Comparison of ENCODE assay signal across 29 mouse cellular contexts in genomic region chr16:38953821-38954220, GRCm38 (mm10).
DNase-seq lines count a peak whose midpoint lies in the region; ATAC-seq lines count a peak whose summit lies in the region.
"Had no signal": no experiment of that assay in that cellular context is flagged by ENCODE, and none has a peak within 500 bp of the region (broad histone marks: within the 10 kb centered on the region; RNA-seq: fewer than 3 reads in every experiment).

No protein-coding gene starts in this region.

- 0 out of 2 replicates have a peak, but pooled peaks have one; percentile 55 for ATAC-seq in embryonic facial prominence, embryonic 14.5 days (ENCODE audit: low read depth)
- ATAC-seq in hindbrain, embryonic 15.5 days (ENCODE audit: low FRiP score, low read depth), result no peak
- ATAC-seq in hindbrain, embryonic 13.5 days (ENCODE audit: low FRiP score), result no peak
- ATAC-seq in forebrain, embryonic 15.5 days (replicated peaks), result no peak
- ATAC-seq: inflammation-experienced regulatory T-cells, adult 6 months; midbrain, embryonic 13.5 days had no signal

- no peak overlapping the region for H3K27ac ChIP-seq in embryonic facial prominence, embryonic 14.5 days (replicated peaks; ENCODE audit: low read depth, low read length)
- H3K27ac ChIP-seq in embryonic facial prominence, embryonic 10.5 days (replicated peaks), result no peak overlapping the region
- H3K27ac ChIP-seq in hindbrain, embryonic 15.5 days (replicated peaks), result peak overlapping the region; percentile 49
- no peak overlapping the region for H3K27ac ChIP-seq in hindbrain, embryonic 13.5 days
- peak overlapping the region; percentile 73 for H3K27ac ChIP-seq in forebrain, embryonic 15.5 days (replicated peaks)
- H3K27ac ChIP-seq: embryonic facial prominence, embryonic 13.5 days; heart, embryonic 10.5 days; heart, embryonic 15.5 days; kidney, embryonic 15.5 days; liver, embryonic 14.5 days; macrophage; midbrain, embryonic 13.5 days had no signal

- H3K4me3 ChIP-seq in embryonic facial prominence, embryonic 14.5 days (ENCODE audit: low read depth, low read length), result no peak overlapping the region
- no peak overlapping the region for H3K4me3 ChIP-seq in embryonic facial prominence, embryonic 10.5 days
- no peak overlapping the region for H3K4me3 ChIP-seq in hindbrain, embryonic 15.5 days
- no peak overlapping the region for H3K4me3 ChIP-seq in hindbrain, embryonic 13.5 days
- H3K4me3 ChIP-seq in forebrain, embryonic 15.5 days, result no peak overlapping the region
- H3K4me3 ChIP-seq: embryonic facial prominence, embryonic 13.5 days; erythroblast, embryonic 14.5 days; heart, embryonic 10.5 days; heart, embryonic 15.5 days; kidney, embryonic 15.5 days; midbrain, embryonic 13.5 days had no signal

- 0 out of 2 replicates have a peak, but pooled peaks cover 8% of the 10 kb centered on the region for H3K9me3 ChIP-seq in embryonic facial prominence, embryonic 14.5 days (ENCODE audit: control insufficient read depth, low read length)
- H3K9me3 ChIP-seq in embryonic facial prominence, embryonic 10.5 days, result 0 out of 2 replicates have a peak, but pooled peaks cover 3% of the 10 kb centered on the region
- H3K9me3 ChIP-seq in hindbrain, embryonic 15.5 days, result no peaks in the 10 kb centered on the region
- no peaks in the 10 kb centered on the region for H3K9me3 ChIP-seq in hindbrain, embryonic 13.5 days
- H3K9me3 ChIP-seq in forebrain, embryonic 15.5 days, result peaks cover 4% of the 10 kb centered on the region; the same call in 1 of the 2 replicates
- H3K9me3 ChIP-seq: embryonic facial prominence, embryonic 13.5 days; heart, embryonic 15.5 days had no signal

- H3K27me3 ChIP-seq in embryonic facial prominence, embryonic 14.5 days (replicated peaks; ENCODE audit: control insufficient read depth, insufficient read depth, low read length), result no peaks in the 10 kb centered on the region
- H3K27me3 ChIP-seq in embryonic facial prominence, embryonic 10.5 days (replicated peaks; ENCODE audit: low read depth, poor library complexity, severe bottlenecking), result no peaks in the 10 kb centered on the region
- H3K27me3 ChIP-seq in hindbrain, embryonic 15.5 days, result no peaks in the 10 kb centered on the region
- no peaks in the 10 kb centered on the region for H3K27me3 ChIP-seq in hindbrain, embryonic 13.5 days
- H3K27me3 ChIP-seq in forebrain, embryonic 15.5 days, result no peaks in the 10 kb centered on the region
- H3K27me3 ChIP-seq: embryonic facial prominence, embryonic 13.5 days; heart, embryonic 15.5 days; kidney, embryonic 15.5 days; midbrain, embryonic 13.5 days had no signal

- no peak overlapping the region for H3K4me2 ChIP-seq in embryonic facial prominence, embryonic 14.5 days (ENCODE audit: low read depth, low read length)
- no peak overlapping the region for H3K4me2 ChIP-seq in hindbrain, embryonic 15.5 days
- no peak overlapping the region for H3K4me2 ChIP-seq in hindbrain, embryonic 13.5 days
- H3K4me2 ChIP-seq in forebrain, embryonic 15.5 days (replicated peaks), result no peak overlapping the region
- H3K4me2 ChIP-seq: embryonic facial prominence, embryonic 13.5 days; heart, embryonic 15.5 days; kidney, embryonic 15.5 days; midbrain, embryonic 13.5 days had no signal

- 0 out of 2 replicates have a peak, but pooled peaks cover under 1% of the 10 kb centered on the region for H3K4me1 ChIP-seq in embryonic facial prominence, embryonic 14.5 days (ENCODE audit: control insufficient read depth, insufficient read depth, low read length)
- peaks cover 4% of the 10 kb centered on the region; the same call in 1 of the 2 replicates for H3K4me1 ChIP-seq in embryonic facial prominence, embryonic 10.5 days
- peaks cover 15% of the 10 kb centered on the region for H3K4me1 ChIP-seq in hindbrain, embryonic 15.5 days (replicated peaks)
- peaks cover 16% of the 10 kb centered on the region for H3K4me1 ChIP-seq in hindbrain, embryonic 13.5 days (replicated peaks)
- peaks cover 33% of the 10 kb centered on the region for H3K4me1 ChIP-seq in forebrain, embryonic 15.5 days
- H3K4me1 ChIP-seq: embryonic facial prominence, embryonic 13.5 days; kidney, embryonic 15.5 days; midbrain, embryonic 13.5 days had no signal

- no peaks in the 10 kb centered on the region for H3K36me3 ChIP-seq in embryonic facial prominence, embryonic 14.5 days (ENCODE audit: control insufficient read depth, insufficient read depth, low read length)
- H3K36me3 ChIP-seq in embryonic facial prominence, embryonic 10.5 days (replicated peaks), result no peaks in the 10 kb centered on the region
- no peaks in the 10 kb centered on the region for H3K36me3 ChIP-seq in hindbrain, embryonic 15.5 days
- H3K36me3 ChIP-seq in hindbrain, embryonic 13.5 days, result no peaks in the 10 kb centered on the region
- no peaks in the 10 kb centered on the region for H3K36me3 ChIP-seq in forebrain, embryonic 15.5 days
- H3K36me3 ChIP-seq: embryonic facial prominence, embryonic 13.5 days; heart, embryonic 15.5 days; kidney, embryonic 15.5 days; midbrain, embryonic 13.5 days had no signal

- DNase-seq in embryonic facial prominence, embryonic 14.5 days (ENCODE audit: low spot score), result peak; percentile 19
- no peak for DNase-seq in embryonic facial prominence, embryonic 10.5 days (ENCODE audit: low spot score)
- DNase-seq in retina, postnatal 7 days (ENCODE audit: low read depth, low spot score), result peak; percentile 44
- no peak for DNase-seq in kidney, adult 9 months
- DNase-seq: adrenal gland, postnatal 10 days; cerebellum, adult 11 months; cerebellum, adult 9-10 months; embryo, embryonic 11 days; gastrocnemius, postnatal 14 days; kidney, adult 11 months; kidney, postnatal 25 days; liver; lung, adult 2 months; lung, postnatal 10 days; right cerebral cortex, adult 18-20 months; spleen, adult 18-20 months; thymus, postnatal 14 days had no signal

- H3K9ac ChIP-seq in embryonic facial prominence, embryonic 14.5 days (ENCODE audit: low read depth, low read length), result no peak overlapping the region
- no peak overlapping the region for H3K9ac ChIP-seq in hindbrain, embryonic 15.5 days
- H3K9ac ChIP-seq in hindbrain, embryonic 13.5 days, result no peak overlapping the region
- H3K9ac ChIP-seq in forebrain, embryonic 15.5 days (replicated peaks), result no peak overlapping the region
- H3K9ac ChIP-seq: embryonic facial prominence, embryonic 13.5 days; heart, embryonic 15.5 days; kidney, embryonic 15.5 days; liver, embryonic 14.5 days; midbrain, embryonic 13.5 days had no signal

- WGBS in embryonic facial prominence, embryonic 14.5 days, result 44% methylated on average over 6 of the region's 6 CpGs
- WGBS in embryonic facial prominence, embryonic 10.5 days, result 56% methylated on average over 6 of the region's 6 CpGs
- WGBS in hindbrain, embryonic 15.5 days, result 48% methylated on average over 6 of the region's 6 CpGs
- WGBS in hindbrain, embryonic 13.5 days, result 57% methylated on average over 6 of the region's 6 CpGs
- 17% methylated on average over 6 of the region's 6 CpGs for WGBS in forebrain, embryonic 15.5 days

Comparison
In these comparisons a context has a peak if more than half of its experiments do, and no peak if none do; other contexts are left out.
1. DNase-seq: peak in embryonic facial prominence, embryonic 14.5 days (single experiment) and retina, postnatal 7 days (single experiment); none in embryonic facial prominence, embryonic 10.5 days (single experiment) and kidney, adult 9 months (single experiment).
2. H3K27ac ChIP-seq: peak in hindbrain, embryonic 15.5 days (single experiment) and forebrain, embryonic 15.5 days (single experiment); none in embryonic facial prominence, embryonic 14.5 days (single experiment), embryonic facial prominence, embryonic 10.5 days (single experiment) and hindbrain, embryonic 13.5 days (single experiment).